Mouse (Mus musculus) kidney, adult 2 months (tissue): ENCODE measurements at regions not wholly inside any gene's neighbourhood (a gene's known extent, or its start where the extent isn't known, plus 50 kb on each side); places are given as distances from the start of the nearest gene placed in this dataset.

ENCODE experiments used
- DNase-seq: peaks from one replicate; pipeline ENCODE4 v3.0.0; 2021
- H3K27ac ChIP-seq: fragments of 200-500 bp; 2 replicates; pipeline ENCODE4 v1.5.1; 2012; ENCODE audit warnings: low read depth, low read length, control low read depth, inconsistent platforms; ENCODE audit not compliant: insufficient read depth
- H3K27me3 ChIP-seq: fragments of 200-500 bp; replicated peaks from 2 replicates; pipeline ENCODE4 v1.6.1; 2012; ENCODE audit warnings: mild to moderate bottlenecking, moderate library complexity, low read length, inconsistent platforms; ENCODE audit not compliant: control insufficient read depth, insufficient read depth
- H3K36me3 ChIP-seq: fragments of 200-500 bp; 2 replicates; pipeline ENCODE4 v1.6.1; 2012; ENCODE audit warnings: mild to moderate bottlenecking, moderate library complexity, low read length, inconsistent platforms; ENCODE audit not compliant: control insufficient read depth, insufficient read depth
- H3K4me1 ChIP-seq: fragments of 200-500 bp; 2 replicates; pipeline ENCODE4 v1.6.1; 2011; ENCODE audit warnings: low read length; ENCODE audit not compliant: control insufficient read depth, insufficient read depth
- H3K4me3 ChIP-seq: fragments of 200-500 bp; 2 replicates; pipeline ENCODE4 v1.5.1; 2011; ENCODE audit warnings: mild to moderate bottlenecking, low read depth, low read length, control low read depth; ENCODE audit not compliant: insufficient read depth
- CTCF ChIP-seq: fragments of 200-500 bp; conservative IDR thresholded peaks from 2 replicates; pipeline ENCODE4 v1.5.1; 2011; ENCODE audit warnings: low read depth, mild to moderate bottlenecking, control low read depth, low read length, moderate library complexity, mixed read lengths; ENCODE audit not compliant: insufficient read depth, insufficient read length
- POLR2A ChIP-seq: fragments of 200-500 bp; IDR thresholded peaks from one replicate; pipeline ENCODE4 v1.6.1; 2011; ENCODE audit warnings: low read depth, low read length, control low read depth
- WGBS: fragments of 180-500 bp; shearing (Covaris S2); methylation state at CpG from one replicate; pipeline ENCODE4 v1.1.7; 2018; 5-methylcytosine and 5-hydroxymethylcytosine counted together

DNA sequence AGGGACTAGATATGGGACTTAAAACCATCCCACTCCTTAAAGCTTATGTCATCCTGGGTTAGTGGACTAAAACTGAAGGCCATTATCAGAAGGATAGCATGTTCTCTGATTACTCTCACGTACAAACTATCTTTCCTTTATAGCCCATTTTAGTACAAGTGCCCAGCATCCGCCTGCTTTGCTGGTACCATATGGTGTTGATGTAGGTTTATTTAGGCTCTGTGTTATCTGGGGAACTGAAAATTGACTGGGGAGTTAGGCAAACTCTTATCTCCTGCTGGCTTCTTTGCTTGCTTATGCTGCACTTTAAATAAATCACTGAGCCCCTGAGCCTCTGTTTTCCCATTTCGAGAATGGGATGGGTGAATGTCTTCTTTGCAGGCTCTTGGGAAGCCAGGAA is 485.4 kb upstream of the Kif2a start:
- no peaks in the 10 kb centered on the region for H3K36me3 ChIP-seq
- H3K4me3 ChIP-seq, result no peak overlapping the region
- H3K27ac ChIP-seq, result no peak overlapping the region
- WGBS, result 79% methylated on average over 3 of the region's 3 CpGs
- 0 out of 2 replicates have a peak, but pooled peaks cover 2% of the 10 kb centered on the region for H3K4me1 ChIP-seq
- TF ChIP-seq CTCF (no peak), POLR2A (no peak)
- no peak for DNase-seq
- H3K27me3 ChIP-seq, result no peaks in the 10 kb centered on the region; the same call in 1 of the 2 replicates

DNA sequence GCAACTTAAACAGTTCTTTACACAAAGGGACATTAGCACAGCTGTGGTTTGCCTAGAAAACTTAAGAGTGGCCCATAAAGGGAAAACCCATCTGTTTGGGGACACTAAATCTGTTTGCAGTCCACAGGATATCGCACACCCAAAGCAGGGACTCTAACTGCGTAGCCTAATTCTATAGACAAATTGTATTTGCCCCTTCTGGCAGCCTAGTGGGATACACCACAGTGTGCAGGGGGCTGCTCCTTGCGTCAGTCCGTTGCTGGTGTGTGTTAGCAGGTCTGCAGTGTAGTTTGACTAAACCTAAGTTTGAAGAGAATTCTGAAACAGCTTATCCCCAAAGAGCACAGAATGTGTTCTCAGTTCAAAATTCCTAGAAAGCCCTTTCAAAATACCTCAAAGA is 484.9 kb upstream of the Kif2a start:
- Histone ChIP-seq H3K36me3 (no peaks in the 10 kb centered on the region), H3K4me3 (no peak overlapping the region), H3K4me1 (0 out of 2 replicates have a peak, but pooled peaks cover 2% of the 10 kb centered on the region), H3K27me3 (no peaks in the 10 kb centered on the region; the same call in 1 of the 2 replicates), H3K27ac (no peak overlapping the region)
- no peak for TF ChIP-seq CTCF
- TF ChIP-seq POLR2A, result no peak
- 65% methylated on average over 4 of the region's 4 CpGs for WGBS
- no peak for DNase-seq

DNA sequence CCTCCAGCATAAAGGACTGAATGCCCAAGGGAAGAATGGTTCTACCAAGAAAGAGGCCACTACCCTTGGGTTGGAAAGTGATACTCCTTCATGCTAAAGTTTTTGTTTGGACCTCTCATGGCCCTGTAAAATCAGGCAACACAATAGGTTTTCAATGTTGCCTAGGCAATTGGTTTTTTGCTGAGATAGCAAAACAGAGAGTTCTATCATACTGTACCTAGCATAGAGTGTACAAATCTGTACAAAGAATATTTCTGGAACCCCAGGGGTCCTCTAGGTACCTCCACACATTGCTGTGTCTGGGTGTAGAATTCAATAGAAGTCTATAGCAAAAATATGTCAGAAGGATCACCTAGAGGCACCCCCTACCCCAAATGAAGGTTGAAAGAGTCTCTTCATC is 483.4 kb upstream of the Kif2a start:
- DNase-seq, result no peak
- no peak overlapping the region for H3K27ac ChIP-seq
- TF ChIP-seq CTCF (no peak), POLR2A (no peak)
- no peak overlapping the region for H3K4me3 ChIP-seq
- H3K36me3 ChIP-seq, result no peaks in the 10 kb centered on the region
- 0 out of 2 replicates have a peak, but pooled peaks cover 2% of the 10 kb centered on the region for H3K4me1 ChIP-seq
- H3K27me3 ChIP-seq, result no peaks in the 10 kb centered on the region; the same call in 1 of the 2 replicates

DNA sequence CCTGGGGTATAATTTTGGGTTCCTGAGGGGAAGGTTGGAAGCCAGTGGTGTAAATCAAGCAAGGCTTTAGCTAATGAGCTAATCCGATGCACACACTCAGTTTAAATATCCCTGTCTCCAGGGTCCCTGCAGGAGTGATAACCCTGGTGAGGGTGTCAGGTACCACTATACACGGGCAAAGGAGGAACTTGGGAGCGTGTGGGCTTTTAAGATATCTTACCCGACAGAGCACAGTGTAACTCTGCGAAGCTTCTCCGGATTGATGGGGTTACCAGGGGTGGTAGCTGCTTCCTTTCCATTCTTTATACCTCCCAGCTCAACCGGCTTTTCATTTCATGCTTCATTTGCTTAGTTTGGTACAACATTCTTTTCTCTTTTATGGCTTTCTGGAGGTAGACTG is 480.3 kb upstream of the Kif2a start:
- no peak for DNase-seq
- WGBS, result 32% methylated on average over 7 of the region's 7 CpGs
- TF ChIP-seq POLR2A, result no peak
- TF ChIP-seq CTCF, result no peak
- Histone ChIP-seq H3K36me3 (no peaks in the 10 kb centered on the region), H3K27ac (no peak overlapping the region), H3K4me1 (0 out of 2 replicates have a peak, but pooled peaks cover 2% of the 10 kb centered on the region), H3K27me3 (no peaks in the 10 kb centered on the region; the same call in 1 of the 2 replicates), H3K4me3 (no peak overlapping the region)

DNA sequence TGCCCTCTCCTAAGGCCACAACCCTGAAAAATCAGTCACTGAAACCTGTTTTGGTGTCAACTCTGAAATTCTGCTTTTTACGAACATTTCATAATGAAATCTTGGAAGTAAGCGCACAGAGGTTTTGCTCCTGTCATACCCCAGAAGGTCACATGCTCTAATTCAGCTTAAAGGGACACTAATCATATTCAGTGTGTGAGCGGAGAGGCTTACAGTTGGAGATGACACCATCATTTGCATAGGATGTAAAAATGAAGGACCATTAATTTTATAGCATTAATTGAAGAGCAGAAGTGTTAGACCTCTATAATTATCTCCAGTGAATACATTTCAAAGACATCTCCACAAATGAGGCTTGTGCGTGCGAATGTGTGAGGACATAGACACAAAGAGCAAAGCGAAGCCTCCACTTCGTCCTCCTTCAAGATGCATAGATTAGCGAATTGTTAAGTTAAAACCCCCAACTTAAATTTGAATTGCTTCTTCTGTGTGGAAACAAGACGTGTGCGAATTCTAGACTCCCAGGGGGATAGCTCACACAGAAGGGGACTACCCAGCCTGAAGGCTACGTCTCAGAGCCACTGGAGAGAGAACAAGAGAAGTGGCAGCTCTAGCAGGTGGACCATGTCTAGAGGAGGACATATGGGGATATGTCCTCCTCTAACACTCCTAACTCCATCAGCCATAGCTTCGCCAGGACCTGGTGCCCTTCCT is 479.0 kb upstream of the Kif2a start:
- TF ChIP-seq CTCF, result no peak
- 90% methylated on average over 12 of the region's 12 CpGs for WGBS
- DNase-seq, result no peak
- H3K4me3 ChIP-seq, result no peak overlapping the region
- H3K27ac ChIP-seq, result no peak overlapping the region
- H3K36me3 ChIP-seq, result no peaks in the 10 kb centered on the region
- 0 out of 2 replicates have a peak, but pooled peaks cover 2% of the 10 kb centered on the region for H3K4me1 ChIP-seq
- H3K27me3 ChIP-seq, result no peaks in the 10 kb centered on the region; the same call in 1 of the 2 replicates

DNA sequence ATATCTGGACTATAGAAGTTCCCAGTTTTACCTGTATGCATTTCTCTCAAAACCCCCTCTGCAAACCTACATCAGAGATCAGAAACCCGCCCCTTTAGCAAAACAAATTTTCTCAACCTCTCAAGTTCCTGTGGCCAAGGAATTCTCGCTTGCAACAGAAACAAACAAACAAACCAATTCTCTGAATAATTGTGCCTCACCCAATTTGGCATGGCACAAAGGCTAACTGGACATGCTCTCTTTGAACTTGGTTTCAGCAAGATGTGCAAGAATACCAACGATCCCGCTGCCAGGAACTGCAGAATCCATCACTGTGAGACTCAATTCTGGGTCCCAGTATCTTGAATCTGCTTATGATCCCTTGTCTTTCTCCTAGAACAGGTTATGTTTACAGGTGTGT is 477.4 kb upstream of the Kif2a start:
- no peak overlapping the region for H3K27ac ChIP-seq
- 0 out of 2 replicates have a peak, but pooled peaks cover 2% of the 10 kb centered on the region for H3K4me1 ChIP-seq
- no peak overlapping the region for H3K4me3 ChIP-seq
- H3K27me3 ChIP-seq, result no peaks in the 10 kb centered on the region; the same call in 1 of the 2 replicates
- no peak for TF ChIP-seq POLR2A
- no peak for TF ChIP-seq CTCF
- 76% methylated on average over 4 of the region's 4 CpGs for WGBS
- DNase-seq, result no peak
- H3K36me3 ChIP-seq, result no peaks in the 10 kb centered on the region

DNA sequence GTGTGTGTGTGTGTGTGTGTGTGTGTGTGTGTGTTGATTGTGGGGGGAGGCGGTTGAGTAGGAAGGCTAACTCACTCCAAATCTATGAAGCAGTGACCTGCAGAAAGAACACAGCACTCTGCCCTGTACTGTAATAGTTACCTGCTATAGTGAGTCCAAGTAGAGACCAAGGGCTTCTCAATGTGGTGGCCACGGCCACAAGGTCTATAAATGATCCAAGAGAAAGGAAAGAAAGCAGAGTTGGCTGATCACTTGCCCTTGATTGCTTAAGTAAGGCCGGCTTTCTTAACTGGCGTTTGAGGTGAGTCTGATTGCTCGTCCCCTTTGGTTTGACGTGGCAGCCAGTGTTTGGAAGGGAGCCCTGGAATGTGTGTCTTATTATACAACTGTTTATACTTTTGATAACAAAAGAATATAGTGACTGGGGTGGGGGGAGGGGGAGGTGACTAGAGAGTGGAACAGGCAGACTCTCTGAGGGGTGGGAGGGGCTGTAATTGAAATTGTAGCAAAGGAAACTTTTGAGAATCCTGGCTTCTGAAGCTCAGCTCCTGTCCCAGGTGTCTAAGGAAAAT is 473.3 kb upstream of the Kif2a start:
- no peak for DNase-seq
- no peak overlapping the region for H3K4me3 ChIP-seq
- H3K27ac ChIP-seq, result no peak overlapping the region
- WGBS, result 63% methylated on average over 6 of the region's 6 CpGs
- no peaks in the 10 kb centered on the region for H3K36me3 ChIP-seq
- TF ChIP-seq POLR2A (no peak), CTCF (no peak)
- no peaks in the 10 kb centered on the region for H3K4me1 ChIP-seq
- no peaks in the 10 kb centered on the region; the same call in 1 of the 2 replicates for H3K27me3 ChIP-seq
